Mouse (Mus musculus) T-helper 17 cell (primary cell): Measurements from ENCODE around the gene Gtf2h2.

Source experiments
- in situ Hi-C, 2 experiments: fragments of 300-600 bp; cut with MboI, MseI; formaldehyde crosslinking; loops; 1 replicate in 1 of 2; 2 replicates in 1 of 2; pipeline ENCODE4 v1.15.1; 2025; ENCODE audit warnings: high pct_unique_total_duplicates in 2 of 2

The Gtf2h2 gene

GRCm38 (mm10) chr13:100492061-100492787 lies at the start of gene Gtf2h2:
Gene Gtf2h2, minus strand, starts transcription at chr13:100492579.
- in situ Hi-C loops: loop anchor here (5.0 to 10.0 kb wide), 4 partner anchors 95 to 1150 kb away; partner anchors contain the start of genes Ak6 (in 1 of the 2), Mrps27 (in 1 of the 2), Ptcd2 (in 1 of the 2) and Rad17 (in 1 of the 2)

GRCm38 (mm10) chr13:100536149-100536548 lies 43.8 kb upstream of the Gtf2h2 start:
- in situ Hi-C loops: no loop called here

GRCm38 (mm10) chr13:100532788-100533365 lies 40.5 kb upstream of the Gtf2h2 start:
- in situ Hi-C loops: no loop called here

- in situ Hi-C loops: loop anchor here in 1 of 2 experiments (5.0 kb wide), 1 partner anchor 41 kb away; no protein-coding TSS in a partner anchor
Observed at GRCm38 (mm10) chr13:100526649-100527038, 34.3 kb upstream of the Gtf2h2 start.

GRCm38 (mm10) chr13:100525935-100526648 lies 33.7 kb upstream of the Gtf2h2 start:
- in situ Hi-C loops: loop anchor here in 1 of 2 experiments (5.0 kb wide), 1 partner anchor 41 kb away; no protein-coding TSS in a partner anchor

GRCm38 (mm10) chr13:100524896-100525295 lies 32.5 kb upstream of the Gtf2h2 start:
- in situ Hi-C loops: loop anchor here in 1 of 2 experiments (5.0 kb wide), 1 partner anchor 42 kb away; no protein-coding TSS in a partner anchor

- in situ Hi-C loops: no loop called here
Observed at GRCm38 (mm10) chr13:100523698-100524097, 31.3 kb upstream of the Gtf2h2 start.

- in situ Hi-C loops: no loop called here
Observed at GRCm38 (mm10) chr13:100521724-100522591, 29.6 kb upstream of the Gtf2h2 start.

- in situ Hi-C loops: loop anchor here in 1 of 2 experiments (10.0 kb wide), 1 partner anchor 1064 kb away; no protein-coding TSS in a partner anchor
Observed at GRCm38 (mm10) chr13:100519162-100519561, 26.8 kb upstream of the Gtf2h2 start.

- in situ Hi-C loops: loop anchor here in 1 of 2 experiments (10.0 kb wide), 1 partner anchor 1063 kb away; no protein-coding TSS in a partner anchor
Observed at GRCm38 (mm10) chr13:100518191-100518590, 25.8 kb upstream of the Gtf2h2 start.

GRCm38 (mm10) chr13:100517652-100518153 lies 25.3 kb upstream of the Gtf2h2 start:
- in situ Hi-C loops: loop anchor here in 1 of 2 experiments (10.0 kb wide), 1 partner anchor 1063 kb away; no protein-coding TSS in a partner anchor

- in situ Hi-C loops: loop anchor here in 1 of 2 experiments (10.0 kb wide), 1 partner anchor 1062 kb away; no protein-coding TSS in a partner anchor
Observed at GRCm38 (mm10) chr13:100516213-100517105, 24.1 kb upstream of the Gtf2h2 start.

- in situ Hi-C loops: loop anchor here in 1 of 2 experiments (10.0 kb wide), 1 partner anchor 1058 kb away; no protein-coding TSS in a partner anchor
Observed at GRCm38 (mm10) chr13:100512792-100513191, 20.4 kb upstream of the Gtf2h2 start.

- in situ Hi-C loops: loop anchor here in 1 of 2 experiments (10.0 kb wide), 1 partner anchor 1057 kb away; no protein-coding TSS in a partner anchor
Observed at GRCm38 (mm10) chr13:100511860-100512364, 19.5 kb upstream of the Gtf2h2 start.

- in situ Hi-C loops: loop anchor here in 1 of 2 experiments (10.0 kb wide), 1 partner anchor 1057 kb away; no protein-coding TSS in a partner anchor
Observed at GRCm38 (mm10) chr13:100511146-100511859, 18.9 kb upstream of the Gtf2h2 start.

- in situ Hi-C loops: loop anchor here in 1 of 2 experiments (10.0 kb wide), 1 partner anchor 155 kb away; the partner anchor contains the start of genes Ak6, Rad17 and Taf9
Observed at GRCm38 (mm10) chr13:100499625-100500024, 7.2 kb upstream of the Gtf2h2 start.

- in situ Hi-C loops: loop anchor here in 1 of 2 experiments (10.0 kb wide), 1 partner anchor 159 kb away; the partner anchor contains the start of genes Ak6, Rad17 and Taf9
Observed at GRCm38 (mm10) chr13:100495337-100495736, 3.0 kb upstream of the Gtf2h2 start.

- in situ Hi-C loops: loop anchor here (5.0 to 10.0 kb wide), 4 partner anchors 93 to 1152 kb away; partner anchors contain the start of genes Ak6 (in 1 of the 2), Mrps27 (in 1 of the 2), Ptcd2 (in 1 of the 2) and Rad17 (in 1 of the 2)
Observed at GRCm38 (mm10) chr13:100494370-100494769, 2.0 kb upstream of the Gtf2h2 start.
